Mouse (Mus musculus) stomach, embryonic 15.5 days (tissue): ENCODE data around the gene Rdh16f2. TPM values are rescaled to one million over a fixed set of nuclear protein-coding genes. Genes with fewer than 3 reads are reported as not detected.
"Not testable (repeated sequence)": the region's sequence is repeated elsewhere in the genome, so short reads cannot be mapped to it uniquely, and the experiment has no call there.

Experiments
- ATAC-seq: fragments of 200-750 bp; cut with Nextera tagmentation; 2 replicates; pipeline ENCODE4 v1.8.0; 2017; ENCODE audit warnings: low read depth, moderate number of reproducible peaks, moderate TSS enrichment; ENCODE audit not compliant: insufficient read depth, low FRiP score
- H3K27ac ChIP-seq: fragments of 300-500 bp; sonication (generic); 2 replicates; pipeline ENCODE4 v1.5.1; 2015; ENCODE audit warnings: mild to moderate bottlenecking, inconsistent platforms
- H3K27me3 ChIP-seq: fragments of 300-500 bp; sonication (generic); replicated peaks from 2 replicates; pipeline ENCODE4 v1.6.1; 2015; ENCODE audit warnings: inconsistent platforms
- H3K36me3 ChIP-seq: fragments of 300-500 bp; sonication (generic); 2 replicates; pipeline ENCODE4 v1.6.1; 2015; ENCODE audit warnings: inconsistent platforms
- H3K4me1 ChIP-seq: fragments of 300-500 bp; sonication (generic); 2 replicates; pipeline ENCODE4 v1.6.1; 2015; ENCODE audit warnings: inconsistent platforms
- H3K4me2 ChIP-seq: fragments of 300-500 bp; sonication (generic); 2 replicates; pipeline ENCODE4 v1.6.1; 2015; ENCODE audit warnings: mild to moderate bottlenecking, inconsistent platforms
- H3K4me3 ChIP-seq: fragments of 300-500 bp; sonication (generic); replicated peaks from 2 replicates; pipeline ENCODE4 v1.5.1; 2015; ENCODE audit warnings: inconsistent platforms
- H3K9ac ChIP-seq: fragments of 300-500 bp; sonication (generic); 2 replicates; pipeline ENCODE4 v1.6.1; 2015; ENCODE audit warnings: inconsistent platforms
- H3K9me3 ChIP-seq: fragments of 300-500 bp; sonication (generic); 2 replicates; pipeline ENCODE4 v1.6.1; 2016; ENCODE audit warnings: inconsistent platforms
- whole genome bisulfite sequencing: fragments of 180-500 bp; shearing (Covaris S2); methylation state at CpG from one replicate; pipeline ENCODE4 v1.1.7; 2015; 5-methylcytosine and 5-hydroxymethylcytosine counted together
- polyA plus RNA-seq: library from polyadenylated mRNA; unstranded; fragments of >200 nt; fragmentation: Nextera tagmentation; extraction: Ambion mirVana; gene quantifications from 2 replicates; pipeline ENCODE4 v1.2.1, GENCODE M21; 2015

Rdh16f2 gene
- not detected in 2 replicates for polyA plus RNA-seq

- Histone ChIP-seq H3K4me1 (no peaks in the 10 kb centered on the region), H3K36me3 (no peaks in the 10 kb centered on the region), H3K27ac (no peak within 1 kb of the TSS), H3K27me3 (no peaks in the 10 kb centered on the region), H3K9me3 (no peaks in the 10 kb centered on the region), H3K9ac (no peak within 1 kb of the TSS), H3K4me3 (no peak within 1 kb of the TSS), H3K4me2 (no peak within 1 kb of the TSS)
- 81% methylated on average over 3 of the region's 3 CpGs for WGBS
- ATAC-seq: no peak
These were observed at the start of gene Rdh16f2 for GRCm38 (mm10) chr10:127866232-127866631. TSS of gene Rdh16f2 (plus strand) at chr10:127866474.

GRCm38 (mm10) chr10:127817268-127817910 is 48.9 kb upstream of the Rdh16f2 start:
- H3K27me3 ChIP-seq, H3K4me3 ChIP-seq, H3K27ac ChIP-seq, ATAC-seq, H3K4me1 ChIP-seq, H3K36me3 ChIP-seq, H3K9ac ChIP-seq, H3K4me2 ChIP-seq, H3K9me3 ChIP-seq: not testable (repeated sequence)
- 60% methylated on average over 4 of the region's 4 CpGs for WGBS

GRCm38 (mm10) chr10:127821806-127822205 is 44.5 kb upstream of the Rdh16f2 start:
- WGBS: 86% methylated on average over 2 of the region's 2 CpGs
- ATAC-seq, H3K9me3 ChIP-seq, H3K27me3 ChIP-seq, H3K9ac ChIP-seq, H3K4me3 ChIP-seq, H3K4me2 ChIP-seq, H3K27ac ChIP-seq, H3K4me1 ChIP-seq, H3K36me3 ChIP-seq: not testable (repeated sequence)

DNA sequence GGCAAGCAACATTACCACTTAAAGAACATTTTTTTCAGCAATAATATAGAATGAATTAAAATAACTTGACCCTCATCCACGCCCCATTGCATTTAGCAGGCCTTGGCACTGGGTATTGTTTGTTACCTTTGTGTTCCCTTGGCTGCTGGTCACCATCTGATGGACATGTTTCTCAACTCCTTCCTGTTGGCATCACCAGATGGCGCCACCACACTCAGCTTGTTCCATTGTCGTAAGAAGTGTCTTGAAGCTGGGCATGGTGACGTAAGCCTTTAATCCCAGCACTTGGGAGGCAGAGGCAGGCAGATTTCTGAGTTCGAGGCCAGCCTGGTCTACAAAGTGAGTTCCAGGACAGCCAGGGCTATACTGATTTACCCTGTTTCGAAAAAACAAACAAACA is 40.9 kb upstream of the Rdh16f2 start:
- Histone ChIP-seq H3K27me3 (no peaks in the 10 kb centered on the region), H3K9ac (no peak overlapping the region), H3K36me3 (no peaks in the 10 kb centered on the region), H3K27ac (no peak overlapping the region), H3K4me2 (no peak overlapping the region), H3K4me1 (no peaks in the 10 kb centered on the region), H3K9me3 (no peaks in the 10 kb centered on the region), H3K4me3 (no peak overlapping the region)
- ATAC-seq: no peak
- 77% methylated on average over 6 of the region's 6 CpGs for WGBS

- no peak for ATAC-seq
- Histone ChIP-seq H3K27me3 (no peaks in the 10 kb centered on the region), H3K4me3 (no peak overlapping the region), H3K4me2 (no peak overlapping the region), H3K4me1 (no peaks in the 10 kb centered on the region), H3K9ac (no peak overlapping the region), H3K27ac (no peak overlapping the region), H3K36me3 (no peaks in the 10 kb centered on the region), H3K9me3 (no peaks in the 10 kb centered on the region)
- 72% methylated on average over 3 of the region's 3 CpGs for WGBS
These were observed 37.2 kb upstream of the Rdh16f2 start for GRCm38 (mm10) chr10:127829121-127829520.

- not testable (repeated sequence) for ATAC-seq, H3K4me2 ChIP-seq, H3K9me3 ChIP-seq, H3K4me3 ChIP-seq, H3K9ac ChIP-seq, H3K27me3 ChIP-seq, H3K4me1 ChIP-seq, H3K36me3 ChIP-seq, H3K27ac ChIP-seq
- WGBS: 90% methylated on average over 1 of the region's 1 CpGs
These were observed 32.1 kb upstream of the Rdh16f2 start for GRCm38 (mm10) chr10:127834186-127834585.

- no peak overlapping the region for H3K9ac ChIP-seq
- WGBS: 69% methylated on average over 5 of the region's 5 CpGs
- H3K9me3 ChIP-seq: no peaks in the 10 kb centered on the region
- H3K27me3 ChIP-seq: no peaks in the 10 kb centered on the region
- H3K4me2 ChIP-seq: no peak overlapping the region
- no peaks in the 10 kb centered on the region for H3K36me3 ChIP-seq
- no peaks in the 10 kb centered on the region for H3K4me1 ChIP-seq
- ATAC-seq: no peak
- no peak overlapping the region for H3K4me3 ChIP-seq
- no peak overlapping the region for H3K27ac ChIP-seq
These were observed 31.0 kb upstream of the Rdh16f2 start for GRCm38 (mm10) chr10:127835292-127835691.

DNA sequence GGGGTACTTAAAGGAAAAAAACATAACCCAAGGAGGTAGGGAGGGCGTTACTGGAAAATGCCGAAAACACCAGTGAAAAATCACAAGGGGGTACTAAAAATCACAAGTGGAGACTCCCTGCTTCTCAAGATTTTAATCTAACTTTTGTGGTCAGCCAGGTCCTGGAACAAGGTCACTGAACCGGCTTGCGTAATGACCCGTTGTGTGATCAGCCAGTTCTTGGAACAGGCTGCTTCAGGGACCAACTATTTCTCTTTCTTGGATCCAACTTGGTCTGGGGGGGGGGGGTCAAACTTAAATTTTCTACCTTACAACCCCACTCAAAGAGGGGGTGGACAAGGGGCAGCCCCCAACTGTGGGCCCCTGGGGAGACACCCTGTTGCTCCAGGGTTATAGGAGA is 28.5 kb upstream of the Rdh16f2 start:
- H3K27me3 ChIP-seq, H3K36me3 ChIP-seq, H3K4me3 ChIP-seq, H3K4me2 ChIP-seq, H3K27ac ChIP-seq, H3K4me1 ChIP-seq, H3K9ac ChIP-seq, H3K9me3 ChIP-seq, ATAC-seq: not testable (repeated sequence)
- WGBS: 89% methylated on average over 5 of the region's 5 CpGs

- H3K27ac ChIP-seq: no peak overlapping the region
- no peak overlapping the region for H3K4me2 ChIP-seq
- ATAC-seq: no peak
- no peak overlapping the region for H3K9ac ChIP-seq
- H3K9me3 ChIP-seq: no peaks in the 10 kb centered on the region
- H3K27me3 ChIP-seq: no peaks in the 10 kb centered on the region
- 86% methylated on average over 2 of the region's 2 CpGs for WGBS
- no peaks in the 10 kb centered on the region for H3K36me3 ChIP-seq
- H3K4me1 ChIP-seq: no peaks in the 10 kb centered on the region
- no peak overlapping the region for H3K4me3 ChIP-seq
These were observed 27.7 kb upstream of the Rdh16f2 start for GRCm38 (mm10) chr10:127838539-127838938.

- Histone ChIP-seq H3K4me2 (no peak overlapping the region), H3K9ac (no peak overlapping the region), H3K27ac (no peak overlapping the region), H3K9me3 (no peaks in the 10 kb centered on the region), H3K4me1 (no peaks in the 10 kb centered on the region), H3K27me3 (no peaks in the 10 kb centered on the region), H3K36me3 (no peaks in the 10 kb centered on the region), H3K4me3 (no peak overlapping the region)
- 74% methylated on average over 2 of the region's 2 CpGs for WGBS
- ATAC-seq: no peak
These were observed 25.5 kb upstream of the Rdh16f2 start for GRCm38 (mm10) chr10:127840776-127841175.

DNA sequence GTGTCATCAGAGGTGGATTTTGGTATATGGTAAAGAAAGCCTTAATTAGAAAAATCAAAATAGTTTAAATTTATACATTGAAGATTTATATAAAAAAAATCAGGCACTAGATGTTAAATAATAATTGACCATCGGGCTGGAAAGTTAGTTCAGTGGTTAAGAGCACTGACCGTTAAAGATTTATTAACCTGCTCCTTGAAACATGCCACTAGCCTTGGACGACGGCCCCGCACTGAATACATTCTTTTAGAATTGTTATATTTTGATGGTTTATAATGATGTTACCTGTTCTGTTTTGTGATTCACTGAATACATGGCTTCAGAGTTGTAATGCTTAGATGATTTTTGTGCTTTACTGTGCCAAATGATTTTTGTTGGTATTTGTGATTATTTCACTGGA is 20.3 kb upstream of the Rdh16f2 start:
- H3K27me3 ChIP-seq, H3K9me3 ChIP-seq, H3K4me3 ChIP-seq, H3K9ac ChIP-seq, H3K27ac ChIP-seq, H3K4me1 ChIP-seq, ATAC-seq, H3K4me2 ChIP-seq, H3K36me3 ChIP-seq: not testable (repeated sequence)
- WGBS: 87% methylated on average over 5 of the region's 5 CpGs

- H3K4me1 ChIP-seq: no peaks in the 10 kb centered on the region
- H3K4me3 ChIP-seq: no peak overlapping the region
- no peaks in the 10 kb centered on the region for H3K9me3 ChIP-seq
- H3K9ac ChIP-seq: no peak overlapping the region
- ATAC-seq: no peak
- no peak overlapping the region for H3K27ac ChIP-seq
- no peak overlapping the region for H3K4me2 ChIP-seq
- WGBS: 74% methylated on average over 1 of the region's 1 CpGs
- no peaks in the 10 kb centered on the region for H3K27me3 ChIP-seq
- no peaks in the 10 kb centered on the region for H3K36me3 ChIP-seq
These were observed 18.2 kb upstream of the Rdh16f2 start for GRCm38 (mm10) chr10:127848089-127848488.

DNA sequence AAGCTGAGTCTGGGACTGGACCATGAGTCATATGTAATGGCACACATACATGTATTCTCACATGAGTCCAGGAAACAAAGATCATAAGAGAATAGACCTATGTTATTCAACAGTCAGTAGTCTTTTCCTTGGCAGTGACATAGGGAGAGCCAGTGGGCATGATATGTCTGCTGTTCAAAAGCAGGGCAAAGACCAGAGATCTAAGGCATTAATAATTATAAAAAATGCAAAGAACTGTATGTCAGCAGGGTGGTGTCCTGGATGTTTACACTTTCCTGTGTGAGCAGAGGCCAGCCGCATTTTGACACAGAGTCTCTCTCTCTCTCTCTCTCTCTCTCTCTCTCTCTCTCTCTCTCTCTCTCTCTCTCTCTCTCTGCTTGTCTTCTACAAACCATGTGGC is 16.6 kb upstream of the Rdh16f2 start, which contains the start of gene Rdh19:
Rdh19 (plus strand) TSS at position 301 of the 400 bp plus-strand sequence.
- Histone ChIP-seq H3K9ac (no peak within 1 kb of the TSS), H3K9me3 (no peaks in the 10 kb centered on the region), H3K27ac (no peak within 1 kb of the TSS), H3K4me1 (no peaks in the 10 kb centered on the region), H3K4me3 (no peak within 1 kb of the TSS), H3K4me2 (no peak within 1 kb of the TSS), H3K27me3 (no peaks in the 10 kb centered on the region), H3K36me3 (no peaks in the 10 kb centered on the region)
- no peak for ATAC-seq
- WGBS: 33% methylated on average over 1 of the region's 1 CpGs
